Comparison of ENCODE assay signal across 16 mouse cellular contexts in genomic region chr15:78248410-78248809, GRCm38 (mm10). TPM values are rescaled to one million over a fixed set of nuclear protein-coding genes. Genes with fewer than 3 reads are reported as not detected.
DNase-seq lines count a peak whose midpoint lies in the region; ATAC-seq lines count a peak whose summit lies in the region.
"Had no signal": no experiment of that assay in that cellular context is flagged by ENCODE, and none has a peak within 500 bp of the region (broad histone marks: within the 10 kb centered on the region; RNA-seq: fewer than 3 reads in every experiment).

No protein-coding gene starts in this region.

- no peak overlapping the region for H3K9ac ChIP-seq in liver, embryonic 16.5 days (ENCODE audit: low read depth, low read length)
- no peak overlapping the region for H3K9ac ChIP-seq in midbrain, embryonic 13.5 days (replicated peaks)
- H3K9ac ChIP-seq: embryonic facial prominence, embryonic 15.5 days; forebrain, postnatal 0 days; limb, embryonic 15.5 days had no signal

- no peaks in the 10 kb centered on the region for H3K9me3 ChIP-seq in liver, embryonic 16.5 days (replicated peaks; ENCODE audit: control insufficient read depth, low read length)
- no peaks in the 10 kb centered on the region for H3K9me3 ChIP-seq in midbrain, embryonic 13.5 days
- H3K9me3 ChIP-seq: embryonic facial prominence, embryonic 15.5 days; heart, embryonic 10.5 days; limb, embryonic 15.5 days had no signal

- H3K36me3 ChIP-seq in liver, embryonic 16.5 days (ENCODE audit: control insufficient read depth, insufficient read depth): no peaks in the 10 kb centered on the region
- no peaks in the 10 kb centered on the region for H3K36me3 ChIP-seq in midbrain, embryonic 13.5 days
- H3K36me3 ChIP-seq: embryonic facial prominence, embryonic 15.5 days; heart, embryonic 10.5 days; limb, embryonic 15.5 days had no signal

- intact Hi-C loops in heart, postnatal 14 days (cut with DNase I): no loop called here

- H3K27me3 ChIP-seq in liver, embryonic 16.5 days (ENCODE audit: control insufficient read depth, insufficient read depth, low read depth, low read length): no peaks in the 10 kb centered on the region
- H3K27me3 ChIP-seq in midbrain, embryonic 13.5 days: no peaks in the 10 kb centered on the region
- H3K27me3 ChIP-seq: embryonic facial prominence, embryonic 15.5 days had no signal

- H3K27ac ChIP-seq in liver, embryonic 16.5 days (ENCODE audit: low read length): 0 out of 2 replicates have a peak overlapping the region, but pooled peaks have one; percentile 15
- no peak overlapping the region for H3K27ac ChIP-seq in midbrain, embryonic 13.5 days
- H3K27ac ChIP-seq: embryonic facial prominence, embryonic 15.5 days; heart, embryonic 10.5 days; limb, embryonic 15.5 days had no signal

- no peaks in the 10 kb centered on the region for H3K4me1 ChIP-seq in liver, embryonic 16.5 days (ENCODE audit: control insufficient read depth, low read depth, low read length)
- H3K4me1 ChIP-seq in midbrain, embryonic 13.5 days (replicated peaks): no peaks in the 10 kb centered on the region
- H3K4me1 ChIP-seq: embryonic facial prominence, embryonic 15.5 days had no signal

- no peak for ATAC-seq in liver, embryonic 16.5 days (ENCODE audit: low read depth)
- ATAC-seq in megakaryocyte progenitor cell, adult 5-6 weeks (replicated peaks; ENCODE audit: poor library complexity): peak; percentile 49
- no peak for ATAC-seq in midbrain, embryonic 13.5 days
- ATAC-seq: forebrain, postnatal 0 days; midbrain, embryonic 16.5 days had no signal

- H3K4me2 ChIP-seq in liver, embryonic 16.5 days (ENCODE audit: low read depth, low read length): no peak overlapping the region
- no peak overlapping the region for H3K4me2 ChIP-seq in midbrain, embryonic 13.5 days (replicated peaks)
- H3K4me2 ChIP-seq: embryonic facial prominence, embryonic 15.5 days; limb, embryonic 15.5 days had no signal

- 13% methylated on average over 3 of the region's 3 CpGs for WGBS in liver, embryonic 16.5 days (ENCODE audit: insufficient replicate concordance)
- 74% methylated on average over 3 of the region's 3 CpGs for WGBS in midbrain, embryonic 13.5 days

- no peak overlapping the region for H3K4me3 ChIP-seq in liver, embryonic 16.5 days (ENCODE audit: low read depth, low read length)
- no peak overlapping the region for H3K4me3 ChIP-seq in midbrain, embryonic 13.5 days (replicated peaks)
- H3K4me3 ChIP-seq: embryonic facial prominence, embryonic 15.5 days; heart, embryonic 10.5 days; limb, embryonic 15.5 days had no signal

- DNase-seq in heart, adult 11 months: peak; percentile 96
- no peak for DNase-seq in heart, postnatal 14 days
- DNase-seq in thymus, postnatal 25 days: peak; percentile 37
- DNase-seq in cerebellum, adult 11-12 months: no peak
- no peak for DNase-seq in urinary bladder, postnatal 14 days (ENCODE audit: low spot score)
- DNase-seq: adrenal gland, postnatal 14 days; cerebellum, postnatal 14 days; forebrain, postnatal 0 days; kidney, postnatal 10 days had no signal

RNA-seq across cellular contexts. Expression of gene Ncf4, which starts 3.8 kb away (rescaled TPM):
- total RNA-seq in heart, postnatal 14 days (2021): 1 to 10 TPM; 2.5 to 2.9 TPM
- polyA plus RNA-seq in liver, embryonic 16.5 days (2015; fragmentation: Nextera tagmentation; extraction: Ambion mirVana): 47.8 and 49.9 TPM in 2 replicates
- 128 and 151 TPM in 2 replicates for total RNA-seq in megakaryocyte progenitor cell, adult 5-6 weeks (2015)
- total RNA-seq in megakaryocyte progenitor cell, adult 5-6 weeks (2017): 77.4 and 119 TPM in 2 replicates
- 1.0 and 1.4 TPM in 2 replicates for polyA plus RNA-seq in midbrain, embryonic 13.5 days (2015; fragmentation: Nextera tagmentation; extraction: Ambion mirVana)

RNA-seq across cellular contexts. Expression of gene Pvalb, which starts 42.2 kb away (rescaled TPM):
- under 1 TPM in 1 of 2 experiments, not detected in 1; 0.29 TPM for total RNA-seq in heart, postnatal 14 days (2021)
- polyA plus RNA-seq in liver, embryonic 16.5 days (2015; fragmentation: Nextera tagmentation; extraction: Ambion mirVana): not detected in 2 replicates
- total RNA-seq in megakaryocyte progenitor cell, adult 5-6 weeks (2015): not detected in 2 replicates
- total RNA-seq in megakaryocyte progenitor cell, adult 5-6 weeks (2017): not detected in 2 replicates
- polyA plus RNA-seq in midbrain, embryonic 13.5 days (2015; fragmentation: Nextera tagmentation; extraction: Ambion mirVana): 1.4 and 3.1 TPM in 2 replicates
- total RNA-seq: adrenal gland, postnatal 14 days had no signal
- polyA plus RNA-seq: embryonic facial prominence, embryonic 15.5 days had no signal

RNA-seq across cellular contexts. Expression of gene Csf2rb2, which starts 57.1 kb away (rescaled TPM):
- total RNA-seq in heart, postnatal 14 days (2021): 1 to 10 TPM in 1 of 2 experiments, under 1 TPM in 1; 0.76 to 1.7 TPM
- polyA plus RNA-seq in liver, embryonic 16.5 days (2015; fragmentation: Nextera tagmentation; extraction: Ambion mirVana): 1.3 and 1.9 TPM in 2 replicates
- total RNA-seq in megakaryocyte progenitor cell, adult 5-6 weeks (2015): 4.2 and 4.7 TPM in 2 replicates
- 0.98 and 1.7 TPM in 2 replicates for total RNA-seq in megakaryocyte progenitor cell, adult 5-6 weeks (2017)
- 0.09 and 0.34 TPM in 2 replicates for polyA plus RNA-seq in midbrain, embryonic 13.5 days (2015; fragmentation: Nextera tagmentation; extraction: Ambion mirVana)

Comparison
In these comparisons a context has a peak if more than half of its experiments do, and no peak if none do; other contexts are left out.
1. DNase-seq: peak in heart, adult 11 months (single experiment) and thymus, postnatal 25 days (single experiment); none in heart, postnatal 14 days (0 of 2), cerebellum, adult 11-12 months (single experiment) and urinary bladder, postnatal 14 days (single experiment).
2. RNA of gene Ncf4, which starts 3.8 kb away (total RNA-seq): 77.4 to 151 TPM in megakaryocyte progenitor cell, adult 5-6 weeks; 2.5 to 2.9 TPM in heart, postnatal 14 days; every median in the first group is over 10 times any median in the second.